Mouse (Mus musculus) olfactory bulb, adult 2 months (tissue): Measurements from ENCODE around the gene Sdf4. TPM values are rescaled to one million over a fixed set of nuclear protein-coding genes. Genes with fewer than 3 reads are reported as not detected.

Source experiments
- H3K27ac ChIP-seq: fragments of 200-500 bp; 2 replicates; pipeline ENCODE4 v1.5.1; 2012; ENCODE audit warnings: low read depth, low read length; ENCODE audit not compliant: insufficient read depth
- H3K4me1 ChIP-seq: fragments of 200-500 bp; 2 replicates; pipeline ENCODE4 v1.6.1; 2012; ENCODE audit warnings: low read length; ENCODE audit not compliant: control insufficient read depth, insufficient read depth
- H3K4me3 ChIP-seq: fragments of 200-500 bp; 2 replicates; pipeline ENCODE4 v1.5.1; 2012; ENCODE audit warnings: mild to moderate bottlenecking, low read depth, low read length, moderate library complexity; ENCODE audit not compliant: insufficient read depth
- CTCF ChIP-seq: fragments of 200-500 bp; IDR thresholded peaks from 2 replicates; pipeline ENCODE4 v1.5.1; 2012; ENCODE audit warnings: low read depth, mild to moderate bottlenecking, low read length, moderate library complexity; ENCODE audit not compliant: insufficient read depth
- POLR2A ChIP-seq: fragments of 200-500 bp; IDR thresholded peaks from 2 replicates; pipeline ENCODE4 v1.6.1; 2012; ENCODE audit warnings: mild to moderate bottlenecking, low read depth, low read length, moderate library complexity; ENCODE audit not compliant: insufficient read depth
- WGBS: fragments of 180-500 bp; shearing (Covaris S2); methylation state at CpG from one replicate; pipeline ENCODE4 v1.1.7; 2018; 5-methylcytosine and 5-hydroxymethylcytosine counted together
- polyA plus RNA-seq: library from polyadenylated mRNA; stranded (reverse); fragments of >200 nt; gene quantifications from 2 replicates; pipeline ENCODE4 v1.2.4, GENCODE M21; 2012; ENCODE audit warnings: low replicate concordance; ENCODE audit not compliant: missing spikeins, insufficient read depth, insufficient read length

The Sdf4 gene
- polyA plus RNA-seq, 1 experiment = 218 TPM

DNA sequence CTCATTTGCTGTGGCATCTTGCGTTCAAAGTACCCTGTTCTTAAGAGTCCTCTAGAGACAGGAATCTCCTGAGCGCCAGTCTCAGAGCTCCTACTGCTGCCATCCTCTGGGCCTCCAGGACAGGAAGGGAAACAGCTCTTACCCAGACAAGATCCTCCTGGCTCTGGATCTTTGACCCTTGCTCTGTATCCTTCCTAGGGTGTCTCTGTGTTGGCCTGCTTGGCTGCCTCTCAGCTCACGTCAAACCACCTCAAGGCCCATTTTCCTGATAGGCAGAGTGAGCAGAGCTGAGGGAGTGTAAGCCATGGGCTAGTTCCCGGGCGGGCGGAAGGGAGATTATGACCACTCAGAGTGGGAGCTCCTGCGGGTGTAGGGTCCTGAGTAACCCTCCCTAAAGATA is 29.6 kb upstream of the Sdf4 start:
- peaks cover 10% of the 10 kb centered on the region for H3K4me1 ChIP-seq
- no peak overlapping the region for H3K4me3 ChIP-seq
- H3K27ac ChIP-seq = no peak overlapping the region
- WGBS = 80% methylated on average over 7 of the region's 7 CpGs
- TF ChIP-seq POLR2A (no peak), CTCF (no peak)

DNA sequence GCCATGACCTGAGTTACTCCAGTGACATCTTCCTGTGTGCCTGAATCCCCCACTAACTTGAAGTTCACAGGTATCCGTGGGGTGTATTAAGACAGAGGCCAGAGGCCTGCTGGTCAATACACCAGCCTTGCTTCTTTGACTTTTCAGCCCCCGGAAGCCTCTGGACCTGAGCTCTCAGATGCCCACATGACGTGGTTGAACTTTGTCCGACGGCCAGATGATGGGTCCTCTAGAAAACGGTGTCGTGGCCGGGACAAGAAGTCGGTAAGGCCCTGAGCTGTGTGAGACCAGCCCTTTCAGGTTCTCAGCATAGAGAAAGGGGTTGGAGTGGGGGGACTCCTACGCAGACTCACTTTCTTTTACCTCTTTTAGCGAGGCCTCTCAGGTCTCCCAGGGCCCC is 28.3 kb upstream of the Sdf4 start:
- WGBS = 94% methylated on average over 11 of the region's 11 CpGs
- Histone ChIP-seq H3K4me3 (no peak overlapping the region), H3K4me1 (peaks cover 10% of the 10 kb centered on the region), H3K27ac (no peak overlapping the region)
- TF ChIP-seq CTCF (no peak), POLR2A (no peak)

DNA sequence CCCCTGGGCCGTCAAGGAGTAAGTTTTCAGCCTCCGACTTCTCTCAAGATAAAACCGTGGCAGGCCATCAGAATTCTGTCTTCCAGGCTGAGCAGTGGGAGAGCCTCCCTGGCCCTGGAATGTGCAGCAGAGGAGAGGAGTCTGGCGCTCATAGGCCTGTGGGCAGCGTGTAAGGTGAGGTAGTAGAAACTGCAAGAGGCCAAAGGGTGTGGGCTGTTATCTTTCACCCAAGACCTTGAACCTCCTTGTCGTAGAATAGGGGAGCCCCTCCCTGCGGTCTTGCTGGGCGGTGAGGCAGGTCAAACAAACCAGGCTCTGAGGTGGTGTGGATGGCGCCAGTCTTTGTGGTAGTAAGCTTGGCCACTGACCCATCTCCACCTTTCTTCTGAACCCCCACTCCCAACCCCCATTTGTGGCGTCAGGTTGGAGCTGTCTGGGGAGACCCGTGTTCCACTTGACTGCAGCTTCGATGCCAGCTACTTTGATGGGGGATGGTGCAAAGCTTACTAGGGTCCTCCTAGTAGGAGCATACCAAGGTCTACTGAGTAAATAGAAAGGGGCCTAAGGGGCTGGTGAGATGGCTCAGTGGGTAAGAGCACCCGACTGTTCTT is 23.5 kb upstream of the Sdf4 start:
- no peaks in the 10 kb centered on the region for H3K4me1 ChIP-seq
- TF ChIP-seq CTCF = no peak
- TF ChIP-seq POLR2A = no peak
- WGBS = 90% methylated on average over 13 of the region's 13 CpGs
- H3K4me3 ChIP-seq = no peak overlapping the region
- no peak overlapping the region for H3K27ac ChIP-seq

DNA sequence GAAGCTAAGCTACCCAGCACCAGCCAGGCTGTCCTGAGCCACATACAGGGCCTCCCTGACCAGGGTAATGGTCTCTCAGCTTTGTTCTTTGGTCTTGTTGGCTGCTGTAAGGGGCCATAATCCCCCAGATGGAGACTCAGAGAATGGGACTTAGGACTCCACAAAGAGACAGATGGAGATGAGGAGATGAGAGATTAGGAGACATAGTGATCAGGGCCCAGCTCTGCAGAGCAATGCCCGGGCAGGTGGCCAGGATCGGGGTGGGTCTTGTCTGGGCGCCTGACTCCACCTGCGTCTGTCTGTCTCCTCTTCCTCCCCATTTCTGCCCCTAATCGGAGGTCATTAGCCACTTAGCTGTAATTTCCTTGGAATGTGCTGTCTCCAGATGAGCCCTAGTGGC is 22.4 kb upstream of the Sdf4 start:
- 81% methylated on average over 5 of the region's 5 CpGs for WGBS
- Histone ChIP-seq H3K27ac (no peak overlapping the region), H3K4me1 (no peaks in the 10 kb centered on the region), H3K4me3 (no peak overlapping the region)
- TF ChIP-seq POLR2A = no peak

DNA sequence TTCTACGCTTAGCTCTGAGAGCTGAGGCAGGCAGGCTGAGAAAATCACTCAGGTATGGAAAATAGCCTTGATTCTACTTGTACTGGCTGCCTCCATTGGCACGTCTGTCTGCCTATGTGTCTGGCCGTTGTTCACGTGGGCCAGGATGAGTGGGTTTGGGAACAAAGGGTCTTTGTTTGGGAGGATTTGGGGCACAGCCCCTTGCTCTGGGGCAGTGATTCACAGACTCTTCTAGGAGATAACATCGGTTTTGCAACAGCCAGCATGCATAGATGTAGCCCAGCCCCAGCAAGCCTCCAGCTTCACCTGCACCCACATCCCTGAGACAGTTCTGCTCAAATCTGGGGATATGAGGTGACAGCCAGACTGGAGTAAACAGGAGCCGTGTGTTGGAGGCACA is 20.0 kb upstream of the Sdf4 start:
- Histone ChIP-seq H3K4me3 (no peak overlapping the region), H3K27ac (no peak overlapping the region), H3K4me1 (no peaks in the 10 kb centered on the region)
- 60% methylated on average over 6 of the region's 6 CpGs for WGBS
- no peak for TF ChIP-seq POLR2A
- no peak for TF ChIP-seq CTCF

DNA sequence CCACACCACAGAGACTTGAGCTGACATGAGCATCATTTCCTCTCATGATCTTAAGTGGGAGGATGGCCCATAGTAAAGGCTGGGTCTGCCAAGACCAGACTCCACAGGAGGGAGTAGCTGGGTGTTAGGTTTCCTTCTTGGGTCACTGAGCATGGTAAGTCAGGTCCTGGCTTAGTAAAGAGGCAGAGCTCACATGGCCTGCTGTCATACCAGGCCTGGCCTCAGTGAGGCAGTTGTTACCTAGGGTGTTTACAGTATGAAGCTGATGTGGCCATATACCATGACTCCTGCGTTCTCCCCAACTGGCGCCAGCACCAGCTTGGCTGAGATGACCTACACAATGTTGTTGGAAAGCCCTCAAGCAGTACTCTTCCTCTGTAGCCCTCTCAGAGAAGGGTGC is 19.4 kb upstream of the Sdf4 start:
- Histone ChIP-seq H3K4me1 (no peaks in the 10 kb centered on the region), H3K27ac (no peak overlapping the region), H3K4me3 (no peak overlapping the region)
- 89% methylated on average over 2 of the region's 2 CpGs for WGBS
- TF ChIP-seq CTCF = no peak
- no peak for TF ChIP-seq POLR2A

DNA sequence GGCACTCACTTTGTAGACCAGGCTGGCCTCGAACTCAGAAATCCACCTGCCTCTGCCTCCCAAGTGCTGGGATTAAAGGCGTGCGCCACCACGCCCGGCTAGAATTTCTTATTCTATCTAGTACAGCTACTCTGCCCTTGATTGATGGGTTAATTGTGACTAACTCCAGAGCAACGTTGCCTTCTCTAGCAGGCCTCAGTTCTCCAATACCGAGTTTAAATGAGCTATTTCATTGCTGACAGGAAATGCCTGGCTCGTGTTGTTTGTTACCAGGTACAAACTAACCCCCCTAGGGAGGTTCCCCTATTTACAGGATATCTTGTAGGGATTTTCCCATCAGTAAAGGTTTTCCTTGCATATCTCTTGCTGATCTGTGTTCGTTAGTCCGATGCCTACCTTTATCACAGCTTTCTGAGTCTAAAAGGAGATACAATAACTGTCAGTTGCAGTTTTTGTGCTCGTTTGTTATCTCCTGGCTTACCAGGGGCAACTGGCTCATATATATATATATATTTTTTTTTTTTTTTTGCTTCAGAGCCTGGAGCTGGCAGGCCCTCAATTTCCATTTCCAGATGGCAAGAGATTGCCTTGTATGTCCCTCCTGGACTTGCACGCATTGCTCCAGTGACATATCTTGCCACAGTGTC is 11.1 kb upstream of the Sdf4 start:
- Histone ChIP-seq H3K27ac (no peak overlapping the region), H3K4me3 (no peak overlapping the region), H3K4me1 (no peaks in the 10 kb centered on the region)
- TF ChIP-seq POLR2A (no peak), CTCF (no peak)
- WGBS = 80% methylated on average over 12 of the region's 12 CpGs

DNA sequence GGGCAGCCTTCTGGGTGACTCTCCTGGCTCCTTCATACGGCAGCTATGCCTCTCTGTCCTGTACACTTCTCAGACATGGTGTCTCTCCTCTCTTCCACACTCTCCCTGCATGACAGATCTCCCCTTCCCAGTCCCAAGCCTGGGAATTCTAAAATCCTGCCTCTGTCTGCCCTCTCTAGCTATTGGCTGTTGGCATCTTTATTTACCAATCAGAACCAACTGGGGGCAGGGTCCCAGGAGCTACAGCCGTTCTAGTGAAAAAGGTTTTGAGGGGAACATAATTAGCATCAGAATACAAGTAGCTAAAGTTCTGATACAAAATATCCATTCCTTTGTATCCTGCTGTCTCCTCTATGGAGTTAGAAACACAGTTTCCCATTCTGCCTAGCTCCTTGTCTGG is 8.9 kb upstream of the Sdf4 start:
- Histone ChIP-seq H3K4me3 (no peak overlapping the region), H3K4me1 (no peaks in the 10 kb centered on the region), H3K27ac (no peak overlapping the region)
- TF ChIP-seq CTCF (no peak), POLR2A (no peak)
- WGBS = 16% methylated on average over 2 of the region's 2 CpGs

DNA sequence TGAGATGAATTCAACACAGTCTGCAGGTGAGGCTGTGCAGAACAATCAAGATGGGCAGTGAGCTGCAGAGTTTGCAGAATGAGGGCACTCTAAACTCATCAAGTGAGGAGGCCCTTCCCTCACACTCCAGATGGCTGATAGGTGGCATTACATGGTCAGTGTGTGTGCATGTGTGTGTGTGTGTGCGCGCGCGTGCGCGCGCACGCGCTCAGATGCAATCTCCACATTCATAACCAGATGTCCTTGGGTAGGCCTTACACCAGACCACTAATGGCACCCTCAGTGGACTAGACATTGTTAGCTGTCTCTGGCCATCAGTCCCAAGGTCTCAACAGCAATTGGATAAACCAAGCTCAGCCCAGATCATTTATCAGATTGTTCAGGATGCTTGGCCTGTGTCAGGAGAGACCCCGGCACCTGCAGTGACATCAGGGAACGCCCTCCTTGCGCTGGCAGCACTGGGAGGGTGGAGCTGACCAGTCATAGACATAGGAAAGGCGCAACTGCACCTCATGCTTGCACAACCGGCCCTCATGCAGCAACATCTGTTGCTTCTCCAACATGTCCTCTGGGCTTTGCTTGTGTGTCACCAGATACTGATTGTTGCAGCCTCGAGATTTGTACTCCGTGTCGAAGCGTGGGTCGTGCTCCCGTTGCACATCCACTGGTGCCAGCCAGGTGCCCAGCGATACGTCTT is 1.3 kb upstream of the Sdf4 start:
- Histone ChIP-seq H3K4me3 (peak overlapping the region; percentile 73), H3K27ac (no peak overlapping the region), H3K4me1 (peaks cover 13% of the 10 kb centered on the region)
- WGBS = 79% methylated on average over 22 of the region's 22 CpGs
- TF ChIP-seq POLR2A (no peak), CTCF (no peak)

DNA sequence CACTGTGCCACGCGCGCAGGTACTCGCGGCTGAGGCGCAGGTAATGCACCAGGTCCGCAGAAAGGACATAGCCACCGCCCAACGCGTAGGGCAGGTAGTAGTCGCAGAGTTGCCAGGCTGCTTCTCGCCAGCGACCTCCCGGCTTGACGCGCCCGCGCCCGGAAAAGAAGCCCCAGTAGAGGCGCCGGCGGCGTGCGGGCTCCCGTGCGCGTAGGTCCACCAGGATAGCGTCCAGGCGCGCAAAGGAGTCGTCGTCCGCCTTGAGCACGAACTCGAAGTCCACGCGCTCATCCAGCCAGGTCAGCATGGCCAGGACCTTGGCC is 803 bp upstream of the Sdf4 start:
- Histone ChIP-seq H3K4me1 (peaks cover 13% of the 10 kb centered on the region), H3K27ac (peak overlapping the region; percentile 83; the same call in 1 of the 2 replicates), H3K4me3 (peak overlapping the region; percentile 73)
- TF ChIP-seq CTCF (no peak), POLR2A (no peak)
- WGBS = 22% methylated on average over 37 of the region's 37 CpGs
